Mouse (Mus musculus) gastrocnemius, adult 18-20 months (tissue): ENCODE results near the gene Wbp11. TPM values are rescaled to one million over a fixed set of nuclear protein-coding genes. Genes with fewer than 3 reads are reported as not detected.

Experiments
- DNase-seq: peaks from one replicate; pipeline ENCODE4 v3.0.0; 2021; ENCODE audit warnings: low spot score
- total RNA-seq, 2 experiments: library from RNA; stranded (reverse); gene quantifications; 2 replicates each; pipeline ENCODE4 v1.2.3; 2021

The Wbp11 gene
- total RNA-seq, 2 experiments from 2014 or later = 52.4 to 52.7 TPM

- no peak for DNase-seq
Measured at GRCm38 (mm10) chr6:136844903-136845302, 16.9 kb upstream of the Wbp11 start.

DNA sequence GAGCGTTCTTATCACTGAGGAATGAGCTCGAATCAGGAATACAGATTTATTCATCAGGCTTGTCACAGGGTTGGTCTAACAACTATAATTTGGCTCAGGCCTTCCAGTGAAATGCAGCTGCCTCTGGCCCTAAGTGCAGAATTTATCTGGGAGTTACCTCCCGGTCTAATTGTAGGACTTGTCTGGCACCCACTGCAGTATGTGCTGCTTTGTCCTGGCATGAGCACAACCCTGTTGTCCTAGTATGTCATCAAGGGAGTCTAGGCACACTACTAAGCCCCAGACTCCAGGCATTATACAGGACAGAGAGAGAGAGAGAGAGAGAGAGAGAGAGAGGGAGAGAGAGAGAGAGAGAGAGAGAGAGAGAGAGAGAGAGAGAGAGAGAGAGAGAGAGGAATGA lies 9.3 kb upstream of the Wbp11 start:
- no peak for DNase-seq

- DNase-seq = no peak
Measured at GRCm38 (mm10) chr6:136835352-136835751, 7.3 kb upstream of the Wbp11 start, which contains the start of gene Smco3. Gene Smco3, minus strand, starts transcription at chr6:136835452.

- DNase-seq = no peak
Measured at GRCm38 (mm10) chr6:136831712-136832111, 3.7 kb upstream of the Wbp11 start.

- DNase-seq = no peak
Measured at GRCm38 (mm10) chr6:136828681-136829080, 648 bp upstream of the Wbp11 start.

DNA sequence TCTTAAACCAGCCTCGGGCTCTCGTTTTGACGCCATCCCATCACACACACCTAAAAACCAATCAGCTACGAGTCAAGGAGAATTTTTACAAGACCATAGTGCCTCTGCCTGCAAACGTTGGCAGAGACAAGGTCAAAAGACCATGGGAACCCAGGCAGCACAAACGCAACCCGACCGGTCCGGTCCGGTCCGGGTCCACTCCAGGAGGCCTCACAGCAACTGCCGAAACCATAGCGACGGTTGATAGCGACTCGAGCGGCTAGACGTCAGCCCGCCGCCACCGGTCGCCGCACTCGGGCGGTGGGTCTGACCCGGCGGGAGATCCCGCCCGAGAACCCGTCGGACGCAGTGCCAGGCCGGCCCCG lies 535 bp downstream of the Wbp11 start, which contains the start of gene BC049715:
BC049715 (plus strand) TSS at position 111 of the 365 bp plus-strand sequence.
- DNase-seq = no peak

DNA sequence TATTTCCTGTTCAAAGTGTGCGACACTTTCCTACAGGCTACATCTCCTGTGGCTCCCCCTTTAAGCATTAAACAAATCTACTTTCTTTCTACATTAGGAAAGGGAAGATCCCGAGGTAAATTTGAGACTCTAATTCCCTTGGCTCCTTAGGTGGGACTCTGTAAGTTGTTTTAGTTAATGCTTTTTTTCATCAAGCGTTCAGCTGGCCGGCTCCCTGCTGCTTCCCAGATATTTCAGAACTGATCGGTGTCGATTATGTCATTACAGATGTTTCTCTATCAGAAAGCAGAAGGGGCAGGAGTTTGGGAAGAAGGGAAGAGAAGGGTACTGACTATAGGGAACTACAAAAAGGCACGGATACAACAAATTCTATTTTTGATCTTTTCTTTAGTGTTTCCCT lies 917 bp downstream of the Wbp11 start:
- DNase-seq = no peak

DNA sequence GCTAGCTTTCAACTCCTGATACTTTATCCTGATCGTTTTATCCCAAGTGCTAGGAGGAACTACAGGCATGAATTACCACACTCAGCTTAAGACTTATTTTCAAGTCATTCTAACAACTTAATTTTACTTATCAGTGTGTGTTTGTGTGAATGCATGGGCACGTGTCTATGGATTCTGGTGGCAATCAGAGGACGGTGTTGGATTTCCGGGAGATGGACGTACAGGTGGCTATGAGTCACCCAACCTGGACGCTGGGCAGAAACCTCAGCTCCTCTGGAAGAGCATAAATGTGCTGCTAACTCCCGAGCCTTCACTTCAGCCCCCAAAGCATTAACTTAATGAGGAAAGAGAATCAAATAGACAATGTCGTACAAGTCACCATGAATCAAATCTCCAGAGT lies 3.0 kb downstream of the Wbp11 start:
- DNase-seq = no peak

DNA sequence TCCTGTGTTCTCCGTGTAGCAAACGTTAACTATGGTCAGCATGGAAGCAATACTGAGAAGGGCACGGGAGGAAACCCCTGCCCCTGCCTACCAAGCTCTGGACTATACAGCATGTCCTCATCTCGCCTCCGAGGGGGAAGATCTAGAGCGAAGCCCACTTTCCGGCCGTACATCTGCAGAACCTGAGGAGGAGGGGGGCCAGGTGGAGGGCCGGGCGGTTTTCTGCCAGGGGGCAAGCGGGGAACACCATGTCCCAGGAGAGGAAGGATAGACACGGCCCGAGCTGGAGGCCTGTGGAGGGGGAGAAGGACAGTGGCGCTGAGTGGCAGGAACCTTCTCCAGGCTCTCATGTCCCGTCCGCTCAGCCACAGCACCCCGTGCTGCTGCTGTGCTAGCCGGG lies 6.9 kb downstream of the Wbp11 start:
- no peak for DNase-seq

DNA sequence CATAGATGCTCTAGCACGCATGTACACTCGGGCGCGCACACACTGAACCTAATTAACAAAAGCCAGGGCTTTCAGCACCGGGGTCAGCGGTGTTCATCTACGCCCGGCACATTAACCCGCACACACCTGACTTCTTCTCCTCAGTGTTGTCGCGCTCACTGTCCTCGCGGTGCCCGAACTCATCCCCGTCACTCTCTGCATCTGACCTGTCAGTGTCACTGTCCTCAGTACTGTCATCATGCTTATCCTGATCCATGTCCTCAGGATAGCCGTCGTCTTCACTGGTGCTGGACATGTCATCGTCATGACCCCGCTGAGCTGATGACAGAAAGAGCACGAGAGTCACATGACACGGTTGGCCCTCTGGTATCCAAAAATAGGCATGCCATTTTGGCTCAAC lies 7.7 kb downstream of the Wbp11 start:
- DNase-seq = no peak

DNA sequence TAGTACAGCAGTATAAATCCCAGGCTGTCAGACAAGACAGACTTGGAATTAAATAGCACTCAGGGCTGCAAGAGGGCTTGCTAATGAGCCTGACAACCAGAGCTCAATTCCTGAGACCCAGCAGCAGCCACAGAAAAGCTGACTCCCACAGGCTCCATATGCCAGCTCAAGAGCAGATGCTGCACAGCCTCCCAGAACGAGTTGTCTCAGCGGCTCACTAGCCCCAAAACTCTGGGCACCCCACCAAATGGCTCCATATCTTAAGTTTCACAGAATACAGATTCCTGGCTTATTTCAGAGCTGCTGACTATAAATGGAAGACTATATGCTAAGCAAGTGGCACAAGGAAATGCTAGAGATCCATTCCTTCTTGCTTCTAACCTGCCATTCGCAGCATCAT lies 10.5 kb downstream of the Wbp11 start:
- DNase-seq = no peak

- DNase-seq = no peak
Measured at GRCm38 (mm10) chr6:136816826-136817225, 11.2 kb downstream of the Wbp11 start.

DNA sequence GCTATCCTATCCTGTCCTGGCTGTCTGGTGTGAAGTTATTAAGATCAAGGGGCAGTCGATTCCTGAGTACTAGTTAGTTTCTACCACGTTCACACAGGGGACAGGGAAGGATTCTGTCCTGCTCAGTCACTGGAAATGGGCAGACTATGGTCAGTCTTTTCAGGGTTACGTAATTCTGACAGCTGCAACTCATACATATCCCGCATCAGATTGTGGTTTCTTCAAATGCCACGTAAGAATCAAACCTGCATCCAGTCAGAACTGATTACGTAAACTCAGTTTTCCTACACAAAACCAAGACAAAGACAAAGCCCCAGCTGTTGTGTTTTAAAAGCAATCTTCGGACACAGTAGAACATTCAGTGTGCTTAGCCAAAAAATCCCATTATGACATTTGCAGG lies 12.7 kb downstream of the Wbp11 start:
- DNase-seq = no peak

DNA sequence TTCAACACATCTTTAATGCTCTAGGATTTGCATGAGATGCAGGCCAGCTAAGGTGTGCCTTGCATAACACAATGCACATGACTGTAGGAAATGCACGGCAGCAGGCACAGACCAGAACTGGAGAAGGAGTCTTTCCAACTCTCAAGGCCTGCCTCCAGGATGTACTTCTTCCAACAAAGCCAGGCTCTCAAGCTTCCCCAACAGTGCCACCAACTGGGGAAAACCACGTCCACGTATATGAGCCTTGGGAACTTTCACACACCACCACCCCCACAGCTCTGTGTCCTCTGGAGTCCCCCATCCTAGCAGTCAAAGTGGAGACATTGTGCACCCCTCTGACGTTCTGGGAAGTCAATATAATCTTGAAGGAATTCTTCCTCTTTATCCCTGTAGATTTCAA lies 14.9 kb downstream of the Wbp11 start:
- DNase-seq = no peak

- DNase-seq = no peak
Measured at GRCm38 (mm10) chr6:136811196-136811595, 16.8 kb downstream of the Wbp11 start.

GRCm38 (mm10) chr6:136809673-136810072 lies 18.4 kb downstream of the Wbp11 start:
- no peak for DNase-seq

- peak; percentile 40 for DNase-seq
Measured at GRCm38 (mm10) chr6:136809077-136809476, 19.0 kb downstream of the Wbp11 start.

GRCm38 (mm10) chr6:136808631-136809046 lies 19.4 kb downstream of the Wbp11 start:
- no peak for DNase-seq

GRCm38 (mm10) chr6:136808014-136808417 lies 20.0 kb downstream of the Wbp11 start, which contains the start of gene H2afj:
Gene H2afj, plus strand, starts transcription at chr6:136808244.
- peak; percentile 98 for DNase-seq

GRCm38 (mm10) chr6:136807395-136808013 lies 20.5 kb downstream of the Wbp11 start:
- no peak for DNase-seq

DNA sequence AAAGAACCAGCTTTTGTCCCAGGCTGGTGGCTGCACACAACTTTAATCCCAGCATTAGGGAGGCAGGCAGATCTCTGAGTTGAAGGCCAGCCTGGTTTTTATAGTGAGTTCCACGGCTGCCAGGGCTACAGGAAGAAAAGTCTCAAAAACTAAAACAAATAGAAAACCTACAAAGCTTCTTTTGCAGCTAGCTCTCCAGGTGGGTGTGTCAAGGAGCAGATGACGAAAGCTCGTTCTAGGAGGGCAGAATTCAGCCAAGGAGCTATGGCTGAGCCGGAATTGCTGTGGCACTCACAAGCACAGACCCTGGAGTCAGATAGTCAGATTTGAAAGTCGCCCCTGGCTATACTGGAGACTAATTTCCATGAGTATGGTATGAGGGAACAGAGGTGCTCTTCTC lies 21.2 kb downstream of the Wbp11 start:
- DNase-seq = no peak

- no peak for DNase-seq
Measured at GRCm38 (mm10) chr6:136805409-136805775, 22.6 kb downstream of the Wbp11 start.

DNA sequence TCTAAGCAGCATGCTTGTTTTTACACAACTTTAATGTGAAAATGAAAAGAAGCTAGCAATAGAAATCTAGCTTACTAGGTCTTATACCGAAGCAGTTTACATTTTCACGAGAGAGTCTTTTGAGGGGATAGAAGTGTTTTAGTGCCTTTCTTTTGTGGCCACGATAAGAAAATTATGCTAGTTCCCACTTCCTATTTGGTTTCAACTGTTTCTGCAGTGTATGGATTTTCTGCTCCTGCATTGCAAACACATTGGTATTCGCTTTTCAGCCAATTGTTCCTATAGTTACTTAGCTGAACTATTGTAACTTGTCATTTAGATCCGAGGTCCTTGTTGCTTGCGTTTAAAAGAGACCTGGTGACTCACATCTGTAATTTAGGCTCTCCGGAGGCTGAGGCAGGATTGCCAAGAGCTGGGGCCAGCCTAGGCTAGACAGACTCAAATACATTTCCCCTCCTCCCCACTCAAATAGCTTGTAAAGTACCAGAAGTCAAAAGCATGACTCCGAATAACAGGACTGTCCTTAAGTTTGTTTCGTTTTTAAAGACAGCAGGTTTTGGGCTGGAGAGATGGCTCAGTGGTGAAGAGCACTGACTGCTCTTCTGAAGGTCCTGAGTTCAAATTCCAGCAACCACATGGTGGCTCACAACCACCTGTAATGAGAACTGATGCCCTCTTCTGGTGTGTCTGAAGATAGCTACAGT lies 23.2 kb downstream of the Wbp11 start:
- DNase-seq = no peak
